8 mouse cellular contexts compared by ENCODE assay signal in genomic region chr5:93005229-93005814, GRCm38 (mm10). TPM values are rescaled to one million over a fixed set of nuclear protein-coding genes. Genes with fewer than 3 reads are reported as not detected.
DNase-seq lines count a peak whose midpoint lies in the region; ATAC-seq and TF ChIP-seq lines count a peak whose summit lies in the region.

No protein-coding gene starts in this region.

- H3K4me1 ChIP-seq in kidney, adult 2 months (ENCODE audit: control insufficient read depth, insufficient read depth, low read length): no peaks in the 10 kb centered on the region
- H3K4me1 ChIP-seq in lung, adult 2 months (ENCODE audit: control insufficient read depth, insufficient read depth, low read length): peaks cover 6% of the 10 kb centered on the region; the same call in 1 of the 2 replicates

- TF ChIP-seq POLR2A in kidney, adult 2 months (IDR thresholded peaks at IDR 0.05; ENCODE audit: low read depth, low read length): no peak
- no peak for TF ChIP-seq POLR2A in lung, adult 2 months (IDR thresholded peaks at IDR 0.05; ENCODE audit: borderline replicate concordance, extremely low read depth, low read depth, low read length)

- H3K36me3 ChIP-seq in kidney, adult 2 months (ENCODE audit: control insufficient read depth, insufficient read depth, low read length): no peaks in the 10 kb centered on the region

- no peak for TF ChIP-seq CTCF in kidney, adult 2 months (conservative IDR thresholded peaks at IDR 0.05; ENCODE audit: insufficient read depth, insufficient read length, low read depth, low read length)
- no peak for TF ChIP-seq CTCF in lung, adult 2 months (IDR thresholded peaks at IDR 0.05; ENCODE audit: insufficient read depth, low read length)

- ATAC-seq in CD4-positive, CD25-positive, alpha-beta regulatory T cell, adult 4 months: no peak
- ATAC-seq in megakaryocyte-erythroid progenitor cell, adult 5-6 weeks (replicated peaks; ENCODE audit: low FRiP score, low TSS enrichment, poor library complexity, severe bottlenecking): no peak

- H3K4me3 ChIP-seq in kidney, adult 2 months (ENCODE audit: insufficient read depth, low read depth, low read length): peak overlapping the region; percentile 46
- peak overlapping the region; percentile 49 for H3K4me3 ChIP-seq in lung, adult 2 months (replicated peaks; ENCODE audit: extremely low read depth, low read depth, low read length)

- peak overlapping the region; percentile 52; the same call in 1 of the 2 replicates for H3K27ac ChIP-seq in kidney, adult 2 months (ENCODE audit: insufficient read depth, low read depth, low read length)

- peak; percentile 2 for DNase-seq in CD4-positive, CD25-positive, alpha-beta regulatory T cell, adult 2 months (ENCODE audit: low read depth, low spot score)
- DNase-seq in embryo, embryonic 10 days (ENCODE audit: low spot score): peak; percentile 71
- peak; percentile 62 for DNase-seq in heart, adult 8-10 months (ENCODE audit: low spot score)
- DNase-seq in kidney, adult 2 months: peak; percentile 89
- DNase-seq in lung, adult 2 months: peak; percentile 45
- DNase-seq in retina, embryonic 14.5 days (ENCODE audit: low spot score): peak; percentile 27

- 4% methylated on average over 20 of the region's 20 CpGs for WGBS in kidney, adult 2 months
- 4% methylated on average over 20 of the region's 20 CpGs for WGBS in lung, adult 2 months

- H3K27me3 ChIP-seq in kidney, adult 2 months (replicated peaks; ENCODE audit: control insufficient read depth, insufficient read depth, low read length): no peaks in the 10 kb centered on the region

RNA-seq across cellular contexts. Expression of gene Sowahb, which starts 39.5 kb away (rescaled TPM):
- polyA plus RNA-seq in CD4-positive, CD25-positive, alpha-beta regulatory T cell, adult 4 months (2017; shearing (Covaris generic)): not detected
- total RNA-seq in heart, adult 8-10 months (2022): under 1 TPM; 0.05 to 0.22 (median 0.12) TPM
- polyA plus RNA-seq in kidney, adult 2 months (2012; rRNA removed): 7.8 and 10.1 TPM in 2 replicates
- 2.0 and 2.2 TPM in 2 replicates for polyA plus RNA-seq in lung, adult 2 months (2012; rRNA removed)
- total RNA-seq in megakaryocyte-erythroid progenitor cell, adult 5-6 weeks (2014; fragmentation: Nextera tagmentation): not detected in 2 replicates
- not detected in 2 replicates for total RNA-seq in megakaryocyte-erythroid progenitor cell, adult 5-6 weeks (2017)

Comparison
In these comparisons a context has a peak if more than half of its experiments do, and no peak if none do; other contexts are left out.
1. DNase-seq: peak in every context shown above with its lines; median percentile 89 in kidney, adult 2 months; 71 in embryo, embryonic 10 days; 62 in heart, adult 8-10 months; 45 in lung, adult 2 months; 27 in retina, embryonic 14.5 days; 2 in CD4-positive, CD25-positive, alpha-beta regulatory T cell, adult 2 months.